Mouse (Mus musculus) liver, postnatal 0 days (tissue): ENCODE results near the gene Pbld1.

Source experiments
- CTCF ChIP-seq: sonication (generic); IDR thresholded peaks from 2 replicates; pipeline ENCODE4 v1.5.1; 2016; ENCODE audit warnings: antibody characterized with exemption, low read depth
- EP300 ChIP-seq: IDR thresholded peaks from 2 replicates; pipeline ENCODE4 v1.6.1; 2016; ENCODE audit warnings: antibody characterized with exemption, low read depth, mild to moderate bottlenecking

DNA sequence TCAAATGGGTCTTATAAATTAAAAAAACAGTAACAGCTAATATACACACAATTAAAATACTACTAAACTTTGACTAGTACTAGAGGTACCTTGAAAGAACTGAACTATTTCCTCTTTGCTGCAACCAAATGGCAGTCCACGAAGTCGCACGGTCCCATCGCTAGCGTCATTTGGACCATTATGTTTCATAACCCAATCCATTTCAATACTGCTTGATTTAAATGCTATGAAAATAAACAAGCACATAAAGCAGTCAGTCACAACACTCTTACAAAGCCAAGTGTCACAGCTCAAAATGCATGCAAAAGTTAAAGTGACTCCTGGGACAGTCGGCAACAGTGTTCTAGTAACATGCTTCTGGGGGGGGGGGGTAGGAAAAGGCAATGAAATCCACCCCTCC, 40.7 kb upstream of the Pbld1 start:
- TF ChIP-seq EP300 (no peak), CTCF (no peak)
